Mouse (Mus musculus): ENCODE measurements at regions not wholly inside any gene's neighbourhood (a gene's known extent, or its start where the extent isn't known, plus 50 kb on each side); places are given as distances from the start of the nearest gene placed in this dataset.

DNA sequence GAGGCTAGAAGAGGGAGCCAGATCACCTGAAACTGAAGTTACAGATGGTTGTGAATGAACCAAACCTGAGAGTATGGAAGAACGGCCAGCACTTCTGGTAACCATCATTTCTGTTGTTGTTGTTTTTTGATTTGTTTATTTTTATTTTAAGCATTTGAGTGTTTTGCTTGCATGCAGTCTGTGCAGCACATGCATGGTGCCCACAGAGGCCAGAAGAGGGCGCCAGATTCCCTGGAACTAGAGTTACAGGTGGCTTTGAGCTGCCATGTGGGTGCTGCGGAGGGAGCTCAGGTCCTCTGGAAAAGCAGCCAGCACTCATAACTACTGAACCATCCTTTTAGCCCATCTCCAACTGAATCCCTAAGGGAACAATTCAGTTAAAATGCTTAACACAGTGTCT, 159.7 kb downstream of the Gpat3 start:
- DNase-seq (ENCODE audit: low read depth, low spot score) = peak; percentile 75

DNA sequence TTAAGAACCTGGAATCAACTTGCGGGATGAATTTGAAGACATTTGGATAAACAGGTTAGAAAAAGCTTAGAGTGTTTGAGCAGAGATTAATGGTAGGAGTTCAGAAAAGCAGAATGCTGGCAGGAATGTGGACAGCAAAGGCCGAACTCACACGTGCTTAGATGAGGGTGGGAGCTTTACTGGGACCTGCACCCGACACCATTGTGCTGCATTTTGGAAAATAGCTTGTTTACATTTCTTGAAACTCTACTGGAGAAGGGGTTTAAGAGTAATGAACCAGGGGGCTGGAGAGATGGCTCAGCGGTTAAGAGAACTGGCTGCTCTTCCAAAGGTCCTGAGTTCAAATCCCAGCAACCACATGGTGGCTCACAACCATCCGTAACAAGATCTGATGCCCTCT, 154.9 kb downstream of the Gpat3 start:
- no peak for DNase-seq (ENCODE audit: low read depth, low spot score)

DNA sequence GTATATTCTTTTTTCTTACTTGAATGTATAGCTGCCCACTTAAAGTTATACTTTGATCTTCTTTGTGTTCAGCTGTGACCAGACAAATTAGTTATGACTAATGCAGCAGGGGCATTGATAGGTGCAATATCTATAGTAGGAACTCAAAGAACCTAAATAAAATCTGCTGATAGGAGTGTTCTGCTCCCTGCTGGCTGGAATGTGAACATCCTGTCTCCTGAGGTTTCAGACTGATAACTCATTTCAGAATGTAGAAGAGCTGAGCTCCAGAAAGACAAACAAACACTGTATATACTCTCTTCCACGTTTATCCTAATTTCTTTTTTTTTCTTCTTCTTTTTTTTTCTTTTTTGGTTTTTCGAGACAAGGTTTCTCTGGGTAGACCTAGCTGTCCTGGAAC, 146.9 kb downstream of the Gpat3 start:
- DNase-seq (ENCODE audit: low read depth, low spot score) = peak; percentile 51

DNA sequence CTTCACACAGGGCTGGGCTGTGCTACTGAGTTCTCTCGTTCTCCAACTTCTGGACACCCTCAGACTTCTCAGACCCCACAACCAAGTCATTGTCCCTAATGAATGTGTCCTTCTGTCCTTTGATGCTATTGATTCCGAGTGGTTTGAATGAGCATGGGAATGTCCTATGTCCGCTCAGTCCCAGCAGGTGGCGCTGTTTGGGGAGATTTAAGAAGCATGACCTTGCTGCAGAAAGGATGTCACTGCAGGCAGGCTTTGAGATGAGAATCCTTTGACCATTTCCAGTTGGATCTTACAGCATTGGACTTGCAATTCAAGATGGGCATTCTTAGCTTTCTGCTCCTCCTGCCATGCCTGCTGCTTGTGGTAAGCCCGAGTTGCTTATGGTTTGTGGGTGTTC, 146.1 kb downstream of the Gpat3 start:
- DNase-seq (ENCODE audit: low read depth, low spot score) = peak; percentile 85

DNA sequence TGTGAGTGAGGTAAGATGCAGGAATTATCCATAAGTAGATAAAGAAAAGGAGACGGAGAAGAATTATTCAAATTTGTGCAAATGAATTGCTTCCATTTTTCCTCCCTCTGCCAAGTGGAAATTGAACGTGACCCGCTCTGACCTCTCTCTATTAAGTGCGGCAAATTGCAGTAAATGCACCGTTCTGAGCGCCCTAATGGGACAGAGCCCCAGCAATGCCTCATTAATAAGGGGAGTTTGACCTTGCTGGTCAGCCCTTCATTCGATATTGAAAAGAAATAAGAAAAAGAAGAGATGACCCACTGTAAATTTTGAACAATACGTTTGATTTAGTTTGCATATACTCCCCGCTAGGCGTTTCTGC, 137.0 kb downstream of the Gpat3 start:
- no peak for DNase-seq (ENCODE audit: low read depth, low spot score)

DNA sequence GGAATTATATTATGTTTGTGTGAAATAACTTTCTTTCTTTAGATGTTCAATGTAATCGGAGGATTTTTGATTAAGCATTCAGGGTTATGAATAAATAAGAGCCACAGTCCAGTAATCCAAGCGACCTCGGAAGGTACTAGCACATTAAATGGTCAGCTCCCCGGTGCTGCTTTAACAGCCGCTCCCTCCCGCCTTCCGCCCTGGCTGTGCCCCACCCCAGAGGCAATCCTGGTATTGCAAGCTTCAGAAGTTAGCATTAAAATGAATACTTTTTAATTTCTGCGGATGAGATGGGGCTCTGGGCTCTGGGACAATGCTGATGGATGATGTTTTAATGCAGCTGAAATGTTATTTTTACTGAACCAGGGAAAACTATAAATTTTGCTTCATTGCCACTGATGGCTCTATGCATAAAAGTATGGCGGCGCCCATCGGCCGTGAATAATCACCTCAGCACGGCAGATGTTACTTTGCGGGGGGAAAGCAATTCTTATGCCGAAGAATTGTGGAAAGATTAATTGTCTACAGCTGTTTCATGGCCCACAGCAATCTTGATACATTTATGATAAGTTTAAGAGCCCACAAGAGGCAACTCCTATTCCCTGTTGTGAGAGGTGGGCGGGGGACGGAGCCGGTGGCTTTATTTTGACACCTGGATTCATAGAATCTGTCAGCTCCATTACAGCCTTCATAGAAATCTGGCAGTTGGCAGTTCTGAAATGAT, 136.5 kb downstream of the Gpat3 start:
- DNase-seq (ENCODE audit: low read depth, low spot score) = no peak

DNA sequence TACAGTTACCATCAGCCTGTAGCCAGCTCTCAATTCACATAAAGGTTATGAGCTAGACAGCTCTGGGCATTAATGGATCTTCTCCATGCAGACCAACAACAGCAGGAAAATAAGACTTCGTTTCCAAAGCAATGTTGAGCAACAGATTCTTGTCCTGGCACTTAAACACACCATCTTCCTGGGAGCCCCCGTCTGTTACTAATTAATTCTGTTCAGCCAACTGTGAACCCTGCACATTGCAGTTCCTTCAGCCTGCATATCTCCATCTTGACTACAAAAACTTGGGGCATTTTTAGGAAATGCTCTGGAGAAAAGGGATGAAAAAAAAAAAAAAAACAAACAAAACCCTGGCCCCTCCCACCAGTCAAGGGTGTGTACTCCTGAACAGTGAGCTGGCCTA, 131.2 kb downstream of the Gpat3 start:
- no peak for DNase-seq (ENCODE audit: low read depth, low spot score)

DNA sequence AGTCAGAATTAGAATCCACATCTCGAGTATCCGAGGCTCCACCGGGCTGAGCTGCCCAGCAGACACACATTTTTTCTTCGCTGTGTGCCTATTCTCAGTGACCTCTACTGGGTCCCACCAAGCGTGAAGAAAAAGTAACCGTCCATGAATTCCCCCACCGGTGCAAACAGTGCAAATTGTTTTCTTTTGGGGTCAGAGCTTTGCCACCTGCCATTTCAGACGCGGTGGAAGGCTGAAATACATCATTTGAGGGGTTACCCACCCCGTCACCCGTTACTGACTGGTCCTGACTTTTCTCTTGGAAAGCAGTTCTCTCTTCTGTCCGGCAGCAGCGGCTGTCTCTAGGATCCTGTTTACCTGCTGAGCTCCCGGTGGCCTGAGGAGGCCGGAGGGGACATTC, 105.7 kb downstream of the Gpat3 start:
- no peak for DNase-seq (ENCODE audit: low read depth, low spot score)
